Mouse (Mus musculus) thymus, postnatal 14 days (tissue): ENCODE measurements around the gene Slc39a11.
A peak's percentile ranks its signal among the peaks of the same experiment; 100 is the strongest.

Experiments
- DNase-seq: peaks from one replicate; pipeline ENCODE4 v3.0.0; 2021

Slc39a11 gene

DNA sequence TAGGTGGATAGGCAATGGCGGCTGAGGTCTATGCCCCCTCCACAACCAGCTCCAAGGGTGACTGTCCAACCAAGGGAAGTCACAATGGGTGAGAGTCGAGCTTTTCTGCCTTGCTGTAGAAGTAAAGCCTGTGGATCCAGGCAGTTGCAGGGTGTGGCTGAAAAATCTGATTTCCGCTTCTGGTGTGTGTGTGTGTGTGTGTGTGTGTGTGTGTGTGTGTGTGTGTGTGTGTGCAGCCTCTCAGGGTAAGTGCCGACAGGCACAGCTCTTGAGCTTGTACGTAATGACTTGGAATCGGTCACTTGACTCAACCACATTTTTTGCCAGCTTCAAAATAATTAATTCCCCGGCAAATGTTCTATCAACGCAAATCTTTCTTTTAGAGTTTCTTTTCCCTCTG lies 18.6 kb downstream of the Slc39a11 start:
- DNase-seq: no peak

DNA sequence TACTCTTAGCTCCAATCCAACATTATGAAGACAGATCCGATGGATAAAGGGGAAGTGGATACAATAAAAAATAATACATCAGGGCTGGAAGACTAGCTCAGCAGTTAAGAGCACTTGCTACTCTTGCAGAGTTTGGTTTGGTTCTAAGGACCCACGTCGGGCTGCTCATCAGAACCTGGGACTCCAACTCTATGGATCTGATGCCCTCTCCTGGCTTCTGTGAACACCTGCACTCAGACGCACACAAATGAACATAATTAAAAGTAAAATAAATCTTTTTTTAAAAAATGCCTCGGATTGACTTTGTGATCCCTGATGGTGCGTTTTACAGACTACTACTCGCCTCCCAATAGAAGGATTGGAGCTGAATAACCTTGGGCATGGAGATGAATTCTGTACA lies 19.2 kb downstream of the Slc39a11 start:
- no peak for DNase-seq

GRCm38 (mm10) chr11:113627785-113628184 lies 22.1 kb downstream of the Slc39a11 start:
- peak; percentile 39 for DNase-seq

DNA sequence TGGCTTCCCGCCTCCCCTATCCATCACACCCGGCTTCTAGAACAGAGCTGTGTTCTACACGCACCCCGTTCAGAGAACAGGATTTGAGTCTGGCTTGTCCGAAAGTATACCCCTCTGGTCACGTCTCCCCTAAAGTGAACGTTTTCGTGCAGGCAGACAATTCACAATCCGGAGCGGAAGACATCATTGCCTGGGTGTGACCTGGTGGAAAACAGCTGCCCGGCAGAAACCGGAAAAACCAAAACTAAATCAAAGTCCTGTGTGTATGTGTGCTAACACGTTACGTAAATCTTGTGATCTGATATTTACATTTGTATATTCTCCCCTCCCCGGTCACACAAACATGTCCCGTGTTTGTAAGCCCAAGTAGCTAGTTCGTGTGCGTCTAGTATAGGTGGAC lies 24.4 kb downstream of the Slc39a11 start:
- no peak for DNase-seq

DNA sequence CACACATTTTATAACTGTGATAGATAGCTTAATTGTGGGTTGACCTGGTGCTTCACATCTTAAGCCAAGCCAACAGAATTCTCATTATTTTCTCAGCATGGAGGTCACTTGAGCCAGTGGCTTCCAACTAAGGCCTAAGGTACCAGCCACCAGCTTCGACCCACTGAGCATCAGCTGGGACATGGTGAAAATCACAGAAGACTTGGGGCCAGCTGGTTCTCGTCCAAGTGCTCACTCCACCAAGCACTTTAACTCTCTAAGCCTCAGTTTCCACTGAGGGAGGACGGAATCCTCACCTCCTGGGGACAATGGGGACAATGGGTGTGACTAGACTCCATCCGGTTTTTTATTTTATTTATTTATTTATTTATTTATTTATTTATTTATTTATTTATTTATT lies 27.9 kb downstream of the Slc39a11 start:
- DNase-seq: no peak

GRCm38 (mm10) chr11:113621001-113621400 lies 28.9 kb downstream of the Slc39a11 start:
- DNase-seq: no peak

GRCm38 (mm10) chr11:113619420-113620080 lies 30.3 kb downstream of the Slc39a11 start:
- no peak for DNase-seq

DNA sequence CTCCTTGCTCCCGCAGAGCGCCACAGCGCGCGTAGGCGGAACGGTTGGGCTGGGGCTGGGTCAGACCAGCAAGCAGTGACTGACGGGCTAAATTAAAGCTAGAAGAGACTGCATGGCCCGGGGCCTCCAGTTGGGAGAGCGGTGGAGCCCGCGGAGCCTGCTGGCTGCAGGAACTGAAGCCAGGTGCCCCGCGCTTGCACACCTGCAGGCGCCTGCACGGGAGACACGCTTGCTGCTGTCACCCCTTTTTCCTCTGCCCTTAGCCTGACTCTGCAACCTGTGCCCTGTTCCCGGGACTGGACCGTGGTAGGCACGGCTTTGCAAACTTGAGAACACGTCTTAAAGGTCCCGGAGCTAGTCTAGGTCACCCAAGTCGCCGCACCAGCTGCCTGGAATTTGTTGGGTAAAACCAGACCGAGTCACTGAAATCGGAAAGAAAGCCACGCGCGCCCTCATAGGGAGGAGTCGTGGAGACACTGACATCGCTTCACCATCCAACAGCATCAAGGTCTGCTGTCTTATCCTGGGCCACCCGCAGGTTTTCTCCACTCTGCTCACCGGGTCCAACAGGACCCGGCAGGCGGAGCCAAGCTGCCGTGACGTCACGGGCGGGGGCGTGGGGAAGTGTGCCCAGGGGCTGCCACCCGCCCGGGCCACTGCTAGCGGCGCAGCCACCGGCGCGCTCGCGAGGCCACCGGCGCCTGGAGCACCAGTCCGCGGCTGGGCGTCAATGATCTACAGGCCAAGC lies 31.0 kb downstream of the Slc39a11 start, which contains the start of gene Sstr2:
Sstr2 (plus strand) TSS at position 671 of the 748 bp plus-strand sequence.
- DNase-seq: peak; percentile 90

- DNase-seq: no peak
These were observed 31.6 kb downstream of the Slc39a11 start for GRCm38 (mm10) chr11:113618303-113618671.

DNA sequence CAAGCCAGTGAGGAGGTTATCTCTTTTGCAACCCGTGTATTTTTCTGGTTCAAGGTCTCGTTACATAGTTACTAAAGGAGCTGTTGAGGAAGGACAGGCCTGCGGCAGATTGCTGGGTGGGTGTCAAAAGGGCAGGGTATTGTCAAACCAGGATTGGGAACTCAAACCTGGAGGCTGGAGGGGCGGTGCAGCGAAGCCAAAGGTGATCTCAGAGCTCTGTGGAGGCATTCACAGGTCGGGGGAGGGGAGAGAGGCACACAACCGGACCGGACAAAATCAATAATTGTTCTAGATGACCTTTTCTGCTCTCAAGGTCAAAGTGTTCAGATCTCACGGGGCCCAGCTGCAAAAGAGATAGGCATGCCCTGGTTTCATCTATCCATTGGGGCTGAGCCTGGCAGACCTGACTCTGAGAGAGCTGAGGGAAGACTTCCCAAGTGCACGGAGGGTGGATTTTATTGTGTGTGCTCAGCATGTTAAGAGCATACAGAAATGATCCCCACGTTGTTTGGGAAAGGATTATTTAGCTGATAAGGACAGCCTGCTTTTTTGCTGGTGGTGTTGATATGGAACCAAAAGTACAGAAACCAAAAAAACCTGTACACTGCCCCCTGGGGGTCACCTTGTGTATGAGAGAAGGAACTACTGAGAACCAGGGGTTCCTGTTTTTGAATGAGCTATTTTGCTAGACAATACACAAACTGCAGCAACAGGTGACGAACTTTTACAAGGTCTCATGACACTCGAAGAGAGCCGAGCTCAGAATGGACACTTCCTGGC lies 32.6 kb downstream of the Slc39a11 start:
- DNase-seq: peak; percentile 88

- DNase-seq: peak; percentile 67
These were observed 35.4 kb downstream of the Slc39a11 start for GRCm38 (mm10) chr11:113614476-113614875.

GRCm38 (mm10) chr11:113611664-113612611 lies 37.9 kb downstream of the Slc39a11 start:
- peak; percentile 81 for DNase-seq

- DNase-seq: no peak
These were observed 38.7 kb downstream of the Slc39a11 start for GRCm38 (mm10) chr11:113611112-113611646.

- no peak for DNase-seq
These were observed 39.6 kb downstream of the Slc39a11 start for GRCm38 (mm10) chr11:113610266-113610665.

GRCm38 (mm10) chr11:113609581-113609980 lies 40.3 kb downstream of the Slc39a11 start:
- no peak for DNase-seq

- no peak for DNase-seq
These were observed 42.3 kb downstream of the Slc39a11 start for GRCm38 (mm10) chr11:113607556-113607955.

DNA sequence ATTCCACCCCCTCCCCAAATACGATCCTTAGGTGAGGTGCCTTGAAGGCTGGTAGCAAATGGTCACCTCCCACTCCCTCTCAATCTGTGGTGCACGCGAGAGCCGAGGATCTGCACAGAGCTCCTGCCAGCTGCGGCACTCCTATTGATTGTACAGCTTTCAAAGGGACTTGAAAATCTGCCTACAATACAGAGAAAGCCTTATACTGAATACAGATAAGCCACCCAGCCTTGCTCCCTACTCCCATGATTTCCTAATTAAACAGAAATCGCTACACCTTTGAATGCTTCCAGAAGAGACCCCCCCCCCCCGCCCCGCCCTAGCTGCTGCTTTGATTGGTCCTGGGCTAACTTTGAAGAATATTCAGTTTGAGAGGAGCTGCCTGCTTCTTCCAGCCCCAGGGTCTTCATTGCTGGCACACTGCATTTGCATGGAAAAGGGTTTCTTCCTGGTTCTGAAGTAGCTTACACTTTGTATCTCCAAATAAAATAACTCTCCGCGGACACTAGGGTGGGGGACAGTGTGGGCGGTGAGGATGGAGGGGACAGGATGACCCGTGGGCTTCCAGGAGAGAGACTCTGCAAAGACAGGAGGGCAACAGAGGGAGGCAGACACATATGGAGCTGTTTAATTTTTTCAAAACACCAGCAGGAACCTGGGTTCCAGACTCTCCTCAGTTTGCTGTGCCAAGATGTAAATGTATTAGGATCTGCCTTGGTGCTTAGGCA lies 48.1 kb downstream of the Slc39a11 start:
- no peak for DNase-seq

DNA sequence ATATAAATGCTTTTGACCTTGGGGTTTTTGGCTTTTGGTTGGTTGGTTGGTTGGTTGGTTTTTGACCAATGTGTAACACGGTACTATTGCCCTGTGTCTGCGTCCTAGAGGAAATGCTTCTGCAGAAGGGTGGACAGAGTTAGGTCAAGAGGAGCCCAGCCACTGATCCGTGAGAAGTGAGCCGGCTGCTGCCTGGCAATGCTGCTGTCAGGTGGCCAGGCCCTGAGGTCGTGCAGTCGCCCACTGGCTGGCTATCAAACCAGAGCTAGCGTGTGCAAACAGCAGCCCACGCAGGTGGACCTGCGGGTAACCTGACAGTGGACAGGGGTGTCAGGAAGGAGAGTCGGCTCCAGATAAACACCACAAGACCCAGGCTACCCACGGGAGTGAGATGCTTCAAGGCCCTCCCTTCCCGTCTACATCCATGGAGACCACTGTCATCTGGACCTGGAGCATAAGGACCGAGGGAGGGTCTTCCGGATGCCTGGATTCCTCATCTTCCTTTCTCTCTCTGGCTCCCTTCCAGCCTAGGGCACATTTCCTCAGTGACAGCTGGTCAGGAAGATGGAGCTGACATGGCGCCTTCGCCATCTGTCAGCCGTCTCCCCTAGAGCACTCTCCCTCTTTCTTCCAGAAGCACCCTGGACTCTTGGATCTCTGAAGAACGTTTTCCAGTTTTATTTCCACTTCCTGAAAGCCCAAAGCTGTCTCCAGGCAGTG lies 49.2 kb downstream of the Slc39a11 start:
- no peak for DNase-seq

DNA sequence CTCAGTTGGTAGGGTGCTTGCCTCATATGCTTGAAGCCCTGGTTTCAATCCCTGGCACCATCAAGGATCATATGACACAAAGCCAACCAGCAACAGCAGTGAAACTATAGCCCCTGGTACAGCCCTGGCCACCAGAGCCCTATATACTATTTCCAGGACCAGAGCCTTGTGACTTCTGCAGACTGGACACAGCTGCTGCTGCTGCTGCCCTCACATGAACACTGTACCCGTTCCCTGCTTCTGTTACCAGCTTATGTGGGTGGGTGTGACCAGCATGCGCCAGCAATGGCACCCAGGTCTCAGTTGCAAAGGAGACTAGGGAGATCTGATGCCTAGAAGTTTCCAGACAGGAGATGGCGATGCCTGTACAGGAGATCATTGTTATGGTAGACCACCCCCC lies 52.2 kb downstream of the Slc39a11 start:
- no peak for DNase-seq

DNA sequence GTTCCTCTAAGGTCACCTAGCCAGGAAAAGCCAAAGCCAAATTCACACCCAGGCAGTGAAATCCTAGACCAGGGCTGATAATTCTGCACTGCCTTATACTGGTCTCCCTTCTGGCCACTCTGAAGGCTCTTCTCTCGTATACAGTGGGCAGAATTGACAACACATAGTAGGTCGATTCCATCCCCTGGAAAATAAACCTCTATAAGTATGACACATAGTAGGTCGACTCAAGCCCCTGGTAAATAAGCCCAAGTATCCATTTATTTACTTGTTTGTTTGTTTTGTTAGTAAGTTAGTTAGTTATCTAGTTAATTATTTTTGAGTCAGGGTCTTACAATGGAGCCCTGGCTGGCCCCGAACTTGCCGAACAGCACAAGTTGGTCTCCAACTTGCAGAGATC lies 54.7 kb downstream of the Slc39a11 start:
- DNase-seq: no peak

DNA sequence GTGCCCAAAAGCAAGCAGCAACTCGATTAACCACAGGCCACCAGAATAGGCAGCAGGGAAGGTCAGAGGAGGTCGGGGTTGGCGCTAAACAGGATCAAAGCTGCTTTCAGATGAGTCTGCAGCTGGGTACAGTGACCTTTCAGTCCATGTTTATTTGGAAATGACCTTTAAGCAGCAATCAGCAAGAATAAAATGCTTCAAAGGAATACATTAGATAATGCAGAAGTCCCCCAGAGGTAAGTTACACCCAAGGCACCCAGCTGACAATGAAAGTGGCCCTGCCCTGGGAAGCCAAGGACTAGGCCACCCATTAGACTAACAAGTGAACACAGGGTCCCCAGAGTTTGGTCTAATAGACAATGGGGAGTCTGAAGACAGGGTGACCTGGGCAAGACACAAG lies 60.9 kb downstream of the Slc39a11 start:
- no peak for DNase-seq
